Mouse (Mus musculus) olfactory bulb, adult 2 months (tissue): ENCODE measurements around the gene Dpep1. TPM values are rescaled to one million over a fixed set of nuclear protein-coding genes. Genes with fewer than 3 reads are reported as not detected.

ENCODE experiments used
- H3K27ac ChIP-seq: fragments of 200-500 bp; 2 replicates; pipeline ENCODE4 v1.5.1; 2012; ENCODE audit warnings: low read depth, low read length; ENCODE audit not compliant: insufficient read depth
- H3K4me1 ChIP-seq: fragments of 200-500 bp; 2 replicates; pipeline ENCODE4 v1.6.1; 2012; ENCODE audit warnings: low read length; ENCODE audit not compliant: control insufficient read depth, insufficient read depth
- H3K4me3 ChIP-seq: fragments of 200-500 bp; 2 replicates; pipeline ENCODE4 v1.5.1; 2012; ENCODE audit warnings: mild to moderate bottlenecking, low read depth, low read length, moderate library complexity; ENCODE audit not compliant: insufficient read depth
- CTCF ChIP-seq: fragments of 200-500 bp; IDR thresholded peaks from 2 replicates; pipeline ENCODE4 v1.5.1; 2012; ENCODE audit warnings: low read depth, mild to moderate bottlenecking, low read length, moderate library complexity; ENCODE audit not compliant: insufficient read depth
- POLR2A ChIP-seq: fragments of 200-500 bp; IDR thresholded peaks from 2 replicates; pipeline ENCODE4 v1.6.1; 2012; ENCODE audit warnings: mild to moderate bottlenecking, low read depth, low read length, moderate library complexity; ENCODE audit not compliant: insufficient read depth
- WGBS: fragments of 180-500 bp; shearing (Covaris S2); methylation state at CpG from one replicate; pipeline ENCODE4 v1.1.7; 2018; 5-methylcytosine and 5-hydroxymethylcytosine counted together
- polyA plus RNA-seq: library from polyadenylated mRNA; stranded (reverse); fragments of >200 nt; gene quantifications from 2 replicates; pipeline ENCODE4 v1.2.4, GENCODE M21; 2012; ENCODE audit warnings: low replicate concordance; ENCODE audit not compliant: missing spikeins, insufficient read depth, insufficient read length

Gene Dpep1
- polyA plus RNA-seq, result not detected in 2 replicates

GRCm38 (mm10) chr8:123185566-123186409 is at the start of gene Dpep1:
Gene Dpep1 (plus strand): TSS chr8:123186242.
- H3K27ac ChIP-seq, result no peak within 1 kb of the TSS
- peaks cover 18% of the 10 kb centered on the region for H3K4me1 ChIP-seq
- TF ChIP-seq POLR2A (no peak), CTCF (no peak)
- 69% methylated on average over 19 of the region's 19 CpGs for WGBS
- H3K4me3 ChIP-seq, result no peak within 1 kb of the TSS

- no peak overlapping the region; the same call in 1 of the 2 replicates for H3K27ac ChIP-seq
- WGBS, result 87% methylated on average over 9 of the region's 9 CpGs
- no peak for TF ChIP-seq POLR2A
- no peak for TF ChIP-seq CTCF
- H3K4me1 ChIP-seq, result peaks cover 45% of the 10 kb centered on the region
- no peak overlapping the region for H3K4me3 ChIP-seq
Observed at GRCm38 (mm10) chr8:123136287-123136686, 49.8 kb upstream of the Dpep1 start.

GRCm38 (mm10) chr8:123137645-123138077 is 48.4 kb upstream of the Dpep1 start:
- TF ChIP-seq POLR2A (0 out of 2 replicates have a peak, but pooled peaks have one; percentile 25), CTCF (no peak)
- H3K27ac ChIP-seq, result peak overlapping the region; percentile 88
- H3K4me3 ChIP-seq, result no peak overlapping the region
- peaks cover 52% of the 10 kb centered on the region for H3K4me1 ChIP-seq
- 5% methylated on average over 2 of the region's 2 CpGs for WGBS

- TF ChIP-seq CTCF (no peak), POLR2A (no peak)
- peaks cover 52% of the 10 kb centered on the region for H3K4me1 ChIP-seq
- no peak overlapping the region for H3K4me3 ChIP-seq
- H3K27ac ChIP-seq, result peak overlapping the region; percentile 88
- 63% methylated on average over 4 of the region's 4 CpGs for WGBS
Observed at GRCm38 (mm10) chr8:123138741-123139140, 47.3 kb upstream of the Dpep1 start.

GRCm38 (mm10) chr8:123141741-123142462 is 44.1 kb upstream of the Dpep1 start:
- Histone ChIP-seq H3K27ac (no peak overlapping the region), H3K4me3 (no peak overlapping the region), H3K4me1 (peaks cover 35% of the 10 kb centered on the region)
- WGBS, result 59% methylated on average over 14 of the region's 14 CpGs
- TF ChIP-seq CTCF, result no peak
- TF ChIP-seq POLR2A, result no peak

GRCm38 (mm10) chr8:123145279-123145678 is 40.8 kb upstream of the Dpep1 start:
- no peak overlapping the region for H3K4me3 ChIP-seq
- H3K4me1 ChIP-seq, result peaks cover 12% of the 10 kb centered on the region
- TF ChIP-seq CTCF (no peak), POLR2A (no peak)
- no peak overlapping the region for H3K27ac ChIP-seq
- WGBS, result 75% methylated on average over 6 of the region's 6 CpGs

- Histone ChIP-seq H3K27ac (peak overlapping the region; percentile 84), H3K4me3 (no peak overlapping the region), H3K4me1 (peaks cover 12% of the 10 kb centered on the region)
- 32% methylated on average over 7 of the region's 7 CpGs for WGBS
- TF ChIP-seq POLR2A (no peak), CTCF (no peak)
Observed at GRCm38 (mm10) chr8:123146390-123146789, 39.7 kb upstream of the Dpep1 start.

GRCm38 (mm10) chr8:123150737-123151171 is 35.3 kb upstream of the Dpep1 start:
- TF ChIP-seq CTCF (no peak), POLR2A (no peak)
- peaks cover 5% of the 10 kb centered on the region for H3K4me1 ChIP-seq
- H3K27ac ChIP-seq, result no peak overlapping the region
- no peak overlapping the region for H3K4me3 ChIP-seq
- WGBS, result 50% methylated on average over 9 of the region's 9 CpGs

GRCm38 (mm10) chr8:123155177-123155576 is 30.9 kb upstream of the Dpep1 start:
- WGBS, result 71% methylated on average over 5 of the region's 5 CpGs
- no peak for TF ChIP-seq POLR2A
- TF ChIP-seq CTCF, result no peak

More at GRCm38 (mm10) chr8:123155177-123155576, 30.9 kb upstream of the Dpep1 start:
- Histone ChIP-seq H3K27ac (no peak overlapping the region), H3K4me1 (peaks cover 13% of the 10 kb centered on the region; the same call in 1 of the 2 replicates), H3K4me3 (no peak overlapping the region)
